8 mouse cellular contexts compared by ENCODE assay signal in genomic region chr1:72236363-72237006, GRCm38 (mm10). TPM values are rescaled to one million over a fixed set of nuclear protein-coding genes. Genes with fewer than 3 reads are reported as not detected.
DNase-seq lines count a peak whose midpoint lies in the region; ATAC-seq and TF ChIP-seq lines count a peak whose summit lies in the region.
"Not testable (repeated sequence)": the region's sequence is repeated elsewhere in the genome, so short reads cannot be mapped to it uniquely, and the experiment has no call there.

No protein-coding gene starts in this region.

- not testable (repeated sequence) for DNase-seq in G1E (ENCODE audit: low spot score)
- peak; percentile 86 for DNase-seq in cerebellum, adult 9-11 months
- DNase-seq in frontal cortex, postnatal 10 days (ENCODE audit: low spot score in 2 of 2) = peak; percentile 44 to 72
- peak; percentile 82 for DNase-seq in hindbrain, embryonic 11.5 days (ENCODE audit: low spot score)
- DNase-seq in layer of hippocampus, postnatal 10 days (ENCODE audit: low spot score in 2 of 2) = peak; percentile 61 to 75
- peak; percentile 61 for DNase-seq in lung, postnatal 0 days (ENCODE audit: low spot score)
- DNase-seq in ovary, postnatal 14 days (ENCODE audit: low spot score) = peak; percentile 61
- DNase-seq in thymus, postnatal 14 days = peak; percentile 65

- not testable (repeated sequence) for H3K9me3 ChIP-seq in G1E (replicated peaks); hindbrain, embryonic 11.5 days (ENCODE audit: control insufficient read depth, low read length); lung, postnatal 0 days (ENCODE audit: low read length)

- H3K27me3 ChIP-seq in G1E (ENCODE audit: insufficient read depth, low read length) = peaks cover 28% of the 10 kb centered on the region
- not testable (repeated sequence) for H3K27me3 ChIP-seq in hindbrain, embryonic 11.5 days (ENCODE audit: control insufficient read depth, insufficient read depth, low read length); lung, postnatal 0 days (replicated peaks; ENCODE audit: insufficient read depth, low read length)

- H3K4me2 ChIP-seq in hindbrain, embryonic 11.5 days (replicated peaks; ENCODE audit: low read depth, low read length) = peak overlapping the region; percentile 75
- H3K4me2 ChIP-seq in lung, postnatal 0 days (replicated peaks; ENCODE audit: low read depth, low read length) = peak overlapping the region; percentile 72

- peaks cover 17% of the 10 kb centered on the region for H3K4me1 ChIP-seq in G1E (ENCODE audit: insufficient read depth, low read depth, low read length)
- H3K4me1 ChIP-seq in hindbrain, embryonic 11.5 days (replicated peaks; ENCODE audit: control insufficient read depth, insufficient read depth, low read length); lung, postnatal 0 days (ENCODE audit: insufficient read depth, low read depth, low read length): not testable (repeated sequence)

- under 1% methylated on average over 35 of the region's 50 CpGs for WGBS in hindbrain, embryonic 11.5 days
- 2% methylated on average over 35 of the region's 50 CpGs for WGBS in lung, postnatal 0 days

- peak; percentile 74 for ATAC-seq in G1E (ENCODE audit: extremely low read depth, insufficient number of reproducible peaks, low FRiP score, poor library complexity, severe bottlenecking)
- peak; percentile 88 for ATAC-seq in hindbrain, embryonic 11.5 days (ENCODE audit: low FRiP score)
- ATAC-seq in lung, postnatal 0 days = peak; percentile 83

- not testable (repeated sequence) for H3K36me3 ChIP-seq in G1E (replicated peaks); hindbrain, embryonic 11.5 days (ENCODE audit: control insufficient read depth, insufficient read depth, low read length); lung, postnatal 0 days (ENCODE audit: insufficient read depth, low read length)

- H3K4me3 ChIP-seq in G1E (ENCODE audit: low read depth, low read length) = peak overlapping the region; percentile 11
- H3K4me3 ChIP-seq in hindbrain, embryonic 11.5 days (ENCODE audit: low read depth, low read length) = peak overlapping the region; percentile 49
- peak overlapping the region; percentile 45 for H3K4me3 ChIP-seq in lung, postnatal 0 days (ENCODE audit: low read depth, low read length)

- peak overlapping the region; percentile 67 for H3K27ac ChIP-seq in hindbrain, embryonic 11.5 days (ENCODE audit: low read depth, low read length)
- not testable (repeated sequence) for H3K27ac ChIP-seq in lung, postnatal 0 days (ENCODE audit: low read length)

- peak overlapping the region; percentile 64 for H3K9ac ChIP-seq in hindbrain, embryonic 11.5 days (ENCODE audit: low read depth, low read length)
- H3K9ac ChIP-seq in lung, postnatal 0 days (replicated peaks; ENCODE audit: low read depth) = 0 out of 2 replicates have a peak overlapping the region, but pooled peaks have one; percentile 16

- not testable (repeated sequence) for TF ChIP-seq EP300 in lung, postnatal 0 days (IDR thresholded peaks at IDR 0.05)

- TF ChIP-seq CTCF in G1E (IDR thresholded peaks at IDR 0.05; ENCODE audit: low read depth, low read length) = not testable (repeated sequence)
- peak; percentile 23; the same call in 1 of the 2 replicates for TF ChIP-seq CTCF in lung, postnatal 0 days (IDR thresholded peaks at IDR 0.05)

RNA-seq across cellular contexts. Expression of gene Mreg, which starts 24.4 kb away (rescaled TPM):
- total RNA-seq in G1E (2014; fragmentation: Nextera tagmentation) (not detected in 2 replicates), G1E (2017) (0.05 and 0.06 TPM in 2 replicates)
- not detected in 2 replicates for polyA plus RNA-seq in G1E (2012)
- polyA plus RNA-seq in hindbrain, embryonic 11.5 days (2014; fragmentation: Nextera tagmentation; extraction: Ambion mirVana) = 15.6 and 24.1 TPM in 2 replicates
- total RNA-seq in layer of hippocampus, postnatal 10 days (2021) = 1 to 10 TPM; 1.3 to 1.7 TPM
- polyA plus RNA-seq in lung, postnatal 0 days (2015; fragmentation: Nextera tagmentation; extraction: Ambion mirVana) = 0.57 and 0.98 TPM in 2 replicates

RNA-seq across cellular contexts. Expression of gene Pecr, which starts 47.6 kb away (rescaled TPM):
- 15.6 and 24.0 TPM in 2 replicates for total RNA-seq in G1E (2014; fragmentation: Nextera tagmentation)
- total RNA-seq in G1E (2017) = 10.6 and 13.1 TPM in 2 replicates
- 4.7 and 5.4 TPM in 2 replicates for polyA plus RNA-seq in G1E (2012)
- polyA plus RNA-seq in hindbrain, embryonic 11.5 days (2014; fragmentation: Nextera tagmentation; extraction: Ambion mirVana) = 14.0 and 16.4 TPM in 2 replicates
- total RNA-seq in layer of hippocampus, postnatal 10 days (2021) = 1 to 10 TPM; 4.8 to 6.4 TPM
- 11.1 and 12.0 TPM in 2 replicates for polyA plus RNA-seq in lung, postnatal 0 days (2015; fragmentation: Nextera tagmentation; extraction: Ambion mirVana)

RNA-seq across cellular contexts. Expression of gene Tmem169, which starts 47.7 kb away (rescaled TPM):
- total RNA-seq in G1E (2014; fragmentation: Nextera tagmentation) = not detected in 2 replicates
- total RNA-seq in G1E (2017) = 0.12 and 0.33 TPM in 2 replicates
- not detected in 2 replicates for polyA plus RNA-seq in G1E (2012)
- polyA plus RNA-seq in hindbrain, embryonic 11.5 days (2014; fragmentation: Nextera tagmentation; extraction: Ambion mirVana) = 25.5 TPM in 2 replicates
- total RNA-seq in layer of hippocampus, postnatal 10 days (2021) = 10 to 100 TPM; 35.5 to 41.4 TPM
- polyA plus RNA-seq in lung, postnatal 0 days (2015; fragmentation: Nextera tagmentation; extraction: Ambion mirVana) = 0.07 and 0.10 TPM in 2 replicates

Comparison
In these comparisons a context has a peak if more than half of its experiments do, and no peak if none do; other contexts are left out.
1. RNA of gene Tmem169, which starts 47.7 kb away (polyA plus RNA-seq): 25.5 TPM in hindbrain, embryonic 11.5 days; 0.07 to 0.10 TPM in lung, postnatal 0 days and not detected in G1E; every median in the first group is over 10 times any median in the second.
2. Peak in every context shown above with its lines, with median percentiles within 50 percentile points of each other: ATAC-seq and H3K4me3 ChIP-seq.